Mouse (Mus musculus) kidney, postnatal 0 days (tissue): Measurements from ENCODE around the gene Nckap5. TPM values are rescaled to one million over a fixed set of nuclear protein-coding genes. Genes with fewer than 3 reads are reported as not detected.
A peak's percentile ranks its signal among the peaks of the same experiment; 100 is the strongest.

Experiments used
- ATAC-seq: fragments of 200-750 bp; cut with Nextera tagmentation; replicated peaks from 2 replicates; pipeline ENCODE4 v1.8.0; 2017; ENCODE audit warnings: low read depth, moderate number of reproducible peaks, moderate TSS enrichment, moderate library complexity; ENCODE audit not compliant: low FRiP score
- DNase-seq: peaks from one replicate; pipeline ENCODE4 v3.0.0-alpha.2; 2016; ENCODE audit warnings: low spot score
- H3K27ac ChIP-seq: fragments of 300-500 bp; sonication (generic); 2 replicates; pipeline ENCODE4 v1.5.1; 2014; ENCODE audit warnings: mild to moderate bottlenecking
- H3K27me3 ChIP-seq: fragments of 300-500 bp; sonication (generic); 2 replicates; pipeline ENCODE4 v1.6.1; 2014; ENCODE audit warnings: low read length, mixed read lengths; ENCODE audit not compliant: insufficient read depth
- H3K36me3 ChIP-seq: fragments of 300-500 bp; sonication (generic); 2 replicates; pipeline ENCODE4 v1.6.1; 2014; ENCODE audit warnings: low read length, mixed read lengths; ENCODE audit not compliant: insufficient read depth
- H3K4me1 ChIP-seq: fragments of 300-500 bp; sonication (generic); replicated peaks from 2 replicates; pipeline ENCODE4 v1.6.1; 2014; ENCODE audit warnings: antibody characterized with exemption, low read length, mixed read lengths; ENCODE audit not compliant: insufficient read depth
- H3K4me2 ChIP-seq: fragments of 300-500 bp; sonication (generic); 2 replicates; pipeline ENCODE4 v1.6.1; 2014; ENCODE audit warnings: mild to moderate bottlenecking, low read length, moderate library complexity, mixed read lengths
- H3K4me3 ChIP-seq: fragments of 300-500 bp; sonication (generic); replicated peaks from 2 replicates; pipeline ENCODE4 v1.5.1; 2014; ENCODE audit warnings: low read depth, low read length
- H3K9ac ChIP-seq: fragments of 300-500 bp; sonication (generic); 2 replicates; pipeline ENCODE4 v1.6.1; 2014; ENCODE audit warnings: low read depth, low read length
- H3K9me3 ChIP-seq: fragments of 300-500 bp; sonication (generic); replicated peaks from 2 replicates; pipeline ENCODE4 v1.6.1; 2016; ENCODE audit warnings: low read length, inconsistent platforms, mixed read lengths
- CTCF ChIP-seq: IDR thresholded peaks from 2 replicates; pipeline ENCODE4 v1.5.1; 2016; ENCODE audit warnings: antibody characterized with exemption, low read depth, mild to moderate bottlenecking, moderate library complexity
- WGBS: fragments of 180-500 bp; shearing (Covaris S2); extraction: QIAGEN DNeasy Blood & Tissue Kit; methylation state at CpG from one replicate; pipeline ENCODE4 v1.1.7; 2014; 5-methylcytosine and 5-hydroxymethylcytosine counted together
- polyA plus RNA-seq: library from polyadenylated mRNA; unstranded; fragments of >200 nt; fragmentation: Nextera tagmentation; extraction: Ambion mirVana; gene quantifications from 2 replicates; pipeline ENCODE4 v1.2.1, GENCODE M21; 2015

Nckap5 gene
- polyA plus RNA-seq, 1 experiment from 2014 or later: 4.0 TPM

DNA sequence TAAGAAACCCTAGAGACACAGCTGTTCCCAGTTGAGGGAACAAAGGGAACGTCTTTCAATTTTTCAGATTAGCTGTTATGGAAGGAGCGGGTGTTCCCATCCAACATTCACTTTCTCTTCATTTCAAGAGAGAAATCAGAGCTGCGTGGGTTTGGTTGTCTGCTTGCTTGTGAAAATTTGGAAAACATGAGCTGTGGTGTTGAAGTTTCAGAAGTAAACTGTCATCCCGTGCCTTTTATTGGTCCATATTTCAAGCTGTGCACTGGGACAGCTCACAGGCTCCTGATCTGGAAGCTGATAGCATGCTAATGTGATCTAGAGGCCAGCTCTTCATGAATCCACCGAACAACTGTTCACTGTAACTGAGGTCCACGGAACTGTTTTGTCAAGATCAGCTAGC is 881.5 kb downstream of the Nckap5 start:
- ATAC-seq: no peak
- Histone ChIP-seq H3K4me1 (no peaks in the 10 kb centered on the region), H3K27ac (no peak overlapping the region), H3K4me3 (no peak overlapping the region), H3K4me2 (no peak overlapping the region), H3K9ac (no peak overlapping the region), H3K36me3 (no peaks in the 10 kb centered on the region), H3K9me3 (no peaks in the 10 kb centered on the region), H3K27me3 (no peaks in the 10 kb centered on the region)
- TF ChIP-seq CTCF: no peak
- 42% methylated on average over 6 of the region's 6 CpGs for WGBS
- DNase-seq: peak; percentile 8

GRCm38 (mm10) chr1:125945136-125945535 is 885.5 kb downstream of the Nckap5 start:
- no peaks in the 10 kb centered on the region for H3K36me3 ChIP-seq

GRCm38 (mm10) chr1:125943305-125943704 is 887.3 kb downstream of the Nckap5 start:
- no peaks in the 10 kb centered on the region for H3K27me3 ChIP-seq
- TF ChIP-seq CTCF: no peak
- 80% methylated on average over 1 of the region's 1 CpGs for WGBS
- no peaks in the 10 kb centered on the region for H3K9me3 ChIP-seq
- H3K4me1 ChIP-seq: no peaks in the 10 kb centered on the region
- no peak overlapping the region for H3K4me3 ChIP-seq
- no peak overlapping the region for H3K9ac ChIP-seq
- H3K27ac ChIP-seq: no peak overlapping the region
- ATAC-seq (no peak), DNase-seq (no peak)
- no peak overlapping the region for H3K4me2 ChIP-seq
- H3K36me3 ChIP-seq: no peaks in the 10 kb centered on the region

More at GRCm38 (mm10) chr1:125945136-125945535, 885.5 kb downstream of the Nckap5 start:
- TF ChIP-seq CTCF: no peak
- no peaks in the 10 kb centered on the region for H3K4me1 ChIP-seq
- H3K4me2 ChIP-seq: no peak overlapping the region
- no peak overlapping the region for H3K27ac ChIP-seq
- H3K4me3 ChIP-seq: no peak overlapping the region
- WGBS: 56% methylated on average over 9 of the region's 9 CpGs
- no peaks in the 10 kb centered on the region for H3K9me3 ChIP-seq
- no peaks in the 10 kb centered on the region for H3K27me3 ChIP-seq
- DNase-seq (no peak), ATAC-seq (no peak)
- no peak overlapping the region for H3K9ac ChIP-seq

- no peak overlapping the region for H3K9ac ChIP-seq
- TF ChIP-seq CTCF: no peak
- no peaks in the 10 kb centered on the region for H3K4me1 ChIP-seq
- H3K4me3 ChIP-seq: no peak overlapping the region
- no peak for DNase-seq
- H3K36me3 ChIP-seq: no peaks in the 10 kb centered on the region
- no peak for ATAC-seq
- 94% methylated on average over 10 of the region's 10 CpGs for WGBS
- H3K27ac ChIP-seq: no peak overlapping the region
- H3K27me3 ChIP-seq: no peaks in the 10 kb centered on the region
- no peak overlapping the region for H3K4me2 ChIP-seq
- no peaks in the 10 kb centered on the region for H3K9me3 ChIP-seq
Measured at GRCm38 (mm10) chr1:125925486-125925885, 905.1 kb downstream of the Nckap5 start.

- DNase-seq (peak; percentile 8), ATAC-seq (no peak)
- H3K4me2 ChIP-seq: no peak overlapping the region
Measured at GRCm38 (mm10) chr1:125923062-125923461, 907.5 kb downstream of the Nckap5 start.

DNA sequence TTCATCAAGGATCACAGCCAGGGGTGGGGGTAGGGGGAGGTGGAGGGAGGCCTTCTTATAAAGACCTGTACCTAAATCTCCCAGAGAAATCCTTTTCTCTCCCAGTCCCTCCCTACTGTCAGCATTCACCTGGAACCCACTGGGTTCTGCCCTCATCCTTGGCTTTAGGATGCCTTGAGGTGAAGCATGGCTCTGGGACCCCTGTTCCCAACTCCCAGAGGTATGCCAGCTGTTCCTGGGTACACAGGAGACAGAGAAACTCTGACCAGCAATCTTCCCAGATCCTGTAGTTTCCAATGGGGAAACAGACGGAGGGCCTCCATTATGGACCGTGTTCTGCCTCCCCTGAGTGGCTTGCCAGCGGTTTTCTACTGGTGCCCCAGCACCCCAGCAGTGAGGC is 909.9 kb downstream of the Nckap5 start:
- 94% methylated on average over 3 of the region's 3 CpGs for WGBS
- Histone ChIP-seq H3K9ac (no peak overlapping the region), H3K4me1 (no peaks in the 10 kb centered on the region), H3K27ac (no peak overlapping the region), H3K9me3 (no peaks in the 10 kb centered on the region), H3K4me3 (no peak overlapping the region), H3K27me3 (no peaks in the 10 kb centered on the region), H3K4me2 (no peak overlapping the region), H3K36me3 (no peaks in the 10 kb centered on the region)
- TF ChIP-seq CTCF: no peak
- ATAC-seq (no peak), DNase-seq (no peak)

More at GRCm38 (mm10) chr1:125923062-125923461, 907.5 kb downstream of the Nckap5 start:
- H3K27me3 ChIP-seq: no peaks in the 10 kb centered on the region
- H3K36me3 ChIP-seq: no peaks in the 10 kb centered on the region
- H3K9me3 ChIP-seq: no peaks in the 10 kb centered on the region
- no peak overlapping the region for H3K27ac ChIP-seq
- TF ChIP-seq CTCF: peak; percentile 39
- no peak overlapping the region for H3K4me3 ChIP-seq
- no peak overlapping the region for H3K9ac ChIP-seq
- 54% methylated on average over 2 of the region's 2 CpGs for WGBS
- H3K4me1 ChIP-seq: no peaks in the 10 kb centered on the region
